Mouse (Mus musculus): Measurements from ENCODE around the gene Trp73.

Trp73 gene

DNA sequence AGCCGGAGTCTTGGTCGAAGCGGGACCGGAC, at the start of gene Trp73:
Gene Trp73, minus strand, starts transcription at position 27 of the 31 bp plus-strand sequence.
- DNase-seq (ENCODE audit: low spot score) = no peak

DNA sequence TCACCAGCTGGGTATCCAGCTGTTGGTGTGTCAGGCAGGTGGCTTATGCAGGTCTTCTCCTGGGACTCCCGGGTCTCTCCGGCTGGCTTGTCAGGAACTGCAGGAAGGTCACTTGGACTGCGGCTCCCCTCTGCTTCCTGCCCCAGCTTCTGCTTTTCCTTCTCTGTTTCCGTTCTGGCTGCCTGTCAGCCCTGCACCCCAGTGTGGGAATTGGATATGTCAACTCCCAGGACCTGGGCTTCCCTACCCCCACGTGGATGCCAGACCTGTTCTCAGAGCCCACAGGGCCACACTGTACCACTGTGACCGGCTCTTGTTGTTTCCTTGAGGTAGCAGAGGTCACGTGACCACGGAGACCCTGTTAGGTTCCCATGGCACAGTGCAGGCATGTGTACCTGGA, 48.9 kb upstream of the Trp73 start:
- no peak for DNase-seq (ENCODE audit: low spot score)

DNA sequence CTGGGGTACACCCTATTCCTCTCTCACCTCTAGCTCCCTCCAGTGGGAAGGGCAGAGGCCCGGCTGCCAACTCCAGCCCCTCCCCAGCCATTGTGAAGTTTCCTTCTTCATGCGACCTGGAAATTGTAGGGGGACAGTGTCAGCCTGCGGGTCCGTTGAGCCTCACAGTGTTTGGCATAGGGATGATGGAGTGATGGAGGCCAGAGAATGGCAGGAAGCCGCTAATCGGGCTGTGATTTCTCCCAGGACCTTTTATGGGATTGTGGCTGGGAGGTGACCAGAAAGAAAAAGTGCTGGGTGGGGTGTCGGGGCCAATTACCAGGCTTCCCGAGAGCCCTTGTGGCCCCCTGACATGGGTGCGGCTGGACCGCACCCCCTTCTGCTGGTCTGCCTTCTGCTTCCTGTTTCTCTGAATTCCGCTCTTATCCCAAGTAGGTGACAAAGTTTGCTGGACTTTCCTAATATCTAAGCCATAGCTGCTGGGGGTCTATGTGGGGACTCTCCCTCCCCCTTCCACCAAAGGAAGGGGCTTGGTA, 46.1 kb upstream of the Trp73 start:
- DNase-seq (ENCODE audit: low spot score) = no peak

DNA sequence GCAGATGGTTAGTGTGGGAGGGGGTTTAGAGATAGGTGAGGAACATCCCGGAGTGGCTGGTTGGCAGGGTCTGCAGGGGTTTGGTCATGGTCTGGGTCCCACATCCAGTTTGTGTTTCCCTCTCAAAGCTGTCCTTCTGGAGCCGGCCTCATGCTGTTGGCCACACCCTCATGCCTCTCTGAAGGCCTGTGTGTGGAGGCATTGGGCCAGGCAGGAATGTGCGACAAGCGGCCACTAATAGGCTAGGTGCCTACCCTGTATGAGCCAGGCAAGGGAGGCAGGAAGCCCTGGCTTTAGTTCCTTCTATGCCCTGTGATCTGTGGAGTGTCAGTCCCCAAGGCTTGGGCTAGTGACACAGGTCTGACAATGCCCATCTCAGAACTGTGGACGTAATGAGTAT, 45.0 kb upstream of the Trp73 start:
- DNase-seq (ENCODE audit: low spot score) = no peak

DNA sequence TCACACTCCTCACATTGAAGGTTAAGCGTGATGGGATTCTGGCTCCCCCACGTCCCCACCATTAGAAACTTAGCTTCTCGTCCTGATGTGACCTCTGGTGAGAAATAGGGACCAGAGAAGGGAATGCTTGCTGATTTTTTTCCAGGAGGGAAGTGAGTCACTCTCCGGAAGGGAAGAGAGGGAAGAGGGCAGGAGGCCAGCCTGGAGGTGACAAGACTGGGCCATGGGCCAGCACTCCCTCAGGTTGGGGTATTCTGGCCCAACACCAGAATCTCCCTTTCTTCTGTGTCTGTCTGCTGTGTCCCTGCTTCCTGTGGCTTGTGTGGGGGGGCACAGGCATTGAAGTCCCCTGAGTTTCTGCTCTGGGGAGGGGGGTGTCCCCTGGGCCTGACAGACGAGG, 43.6 kb upstream of the Trp73 start:
- DNase-seq (ENCODE audit: low spot score) = no peak

DNA sequence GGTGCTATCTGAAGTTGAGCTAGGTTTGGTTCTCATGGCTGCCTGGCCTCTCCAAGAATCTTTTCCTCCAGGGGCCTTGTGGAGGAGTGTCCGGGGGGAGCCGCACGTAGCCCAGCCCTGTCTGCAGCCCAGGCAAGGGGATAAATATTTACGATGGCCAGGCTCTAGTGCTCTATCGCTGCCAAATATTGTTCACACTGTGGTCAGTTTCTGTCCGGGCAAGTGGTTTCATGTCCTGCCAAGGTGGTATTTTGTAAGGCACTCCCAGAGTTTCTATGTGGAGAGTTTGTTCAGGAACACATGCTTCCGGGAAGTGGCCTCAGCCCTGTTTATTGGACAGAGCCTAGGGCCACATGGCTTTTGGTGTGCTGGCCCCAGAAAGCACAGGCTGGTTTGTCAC, 41.0 kb upstream of the Trp73 start:
- DNase-seq (ENCODE audit: low spot score) = peak; percentile 45

DNA sequence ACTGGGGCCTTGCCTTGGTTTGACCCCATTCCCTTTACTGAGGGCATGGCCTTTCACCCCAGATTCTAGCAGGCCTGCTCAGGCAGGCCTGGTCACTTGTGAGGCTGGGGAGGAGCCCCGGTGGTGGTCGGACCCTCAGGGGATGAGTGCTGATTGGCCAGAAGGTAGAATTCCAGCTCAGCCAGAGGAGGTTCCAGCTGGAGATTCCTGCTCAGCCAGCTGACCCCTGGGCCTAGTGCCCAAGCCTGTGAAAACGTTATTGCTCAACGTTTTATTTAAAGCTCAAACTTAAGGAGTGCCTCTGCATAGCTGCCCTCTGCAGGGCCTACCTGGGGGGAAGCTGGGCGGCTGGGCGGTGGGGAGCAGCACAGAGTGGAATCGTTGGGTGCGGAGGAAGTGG, 37.2 kb upstream of the Trp73 start:
- DNase-seq (ENCODE audit: low spot score) = peak; percentile 26

DNA sequence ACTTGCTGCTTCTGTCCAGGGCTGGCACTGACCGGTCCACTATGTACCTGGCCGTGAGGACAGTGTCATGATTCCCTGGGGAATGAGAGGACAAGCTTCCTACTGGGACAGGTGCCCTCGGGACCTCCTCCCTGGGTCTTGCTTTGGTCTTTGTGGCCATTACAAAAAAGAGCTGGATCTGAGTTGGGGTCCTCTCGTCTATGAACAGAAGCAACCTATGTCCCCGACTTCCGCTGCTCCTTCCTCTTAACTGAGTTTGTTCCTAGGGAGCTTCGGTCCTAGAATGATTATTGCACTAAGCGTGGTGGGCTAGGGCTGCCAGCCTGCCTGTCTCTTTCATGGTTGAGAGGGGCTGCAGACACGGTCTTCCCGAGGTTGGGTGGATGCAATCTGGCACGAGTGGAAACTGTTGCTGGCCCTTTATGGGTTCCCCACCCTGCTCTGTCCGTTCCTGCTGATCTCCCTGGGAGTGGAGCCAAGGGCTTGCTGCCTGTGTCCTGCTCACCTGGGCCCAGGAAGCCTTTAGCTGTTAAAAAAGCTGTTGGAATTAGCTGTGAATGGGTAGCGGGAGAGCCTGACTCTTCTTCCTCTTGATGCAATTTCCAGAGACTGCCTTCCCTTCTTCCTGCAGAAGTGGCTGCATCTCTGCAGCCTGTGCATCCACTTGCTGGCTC, 32.1 kb upstream of the Trp73 start:
- no peak for DNase-seq (ENCODE audit: low spot score)

DNA sequence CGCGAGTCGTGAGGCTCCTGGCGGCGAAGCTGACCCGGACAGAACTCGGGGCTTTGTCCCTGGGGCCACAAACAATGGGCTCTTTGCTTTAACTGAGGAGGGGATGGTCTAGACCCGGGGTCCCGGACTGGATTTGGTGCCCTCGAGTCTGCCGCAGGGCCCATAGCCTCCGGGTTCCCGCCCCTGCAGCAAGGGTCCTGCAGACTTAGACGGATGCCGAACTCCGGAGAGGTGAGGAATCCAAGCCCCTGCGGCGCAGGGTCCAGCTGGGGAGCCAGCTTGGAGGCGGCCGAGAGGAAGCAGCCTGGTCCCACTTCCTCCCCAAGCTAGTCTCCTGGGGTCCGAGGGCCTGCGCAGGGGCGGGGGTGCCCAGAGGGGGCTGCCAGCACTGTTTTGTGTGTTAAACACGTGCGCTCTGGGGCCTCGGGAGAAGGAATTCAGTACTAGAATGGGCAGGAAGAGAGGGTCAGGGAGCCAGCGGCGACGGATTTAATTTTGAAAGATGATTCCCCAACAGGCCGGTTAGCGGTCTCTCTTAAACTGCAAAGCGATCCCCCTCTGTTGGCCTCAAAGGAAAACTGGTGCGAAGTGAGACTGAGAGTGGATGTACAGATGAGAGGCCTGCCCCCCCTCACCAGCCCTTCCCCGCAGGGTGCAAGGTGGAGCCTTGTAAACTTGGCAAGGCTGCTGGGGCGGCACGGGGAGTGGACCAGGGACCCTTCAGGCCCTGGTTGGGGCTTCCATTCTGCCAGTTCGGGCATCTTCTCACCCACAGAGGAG, 31.3 kb upstream of the Trp73 start:
- no peak for DNase-seq (ENCODE audit: low spot score)

DNA sequence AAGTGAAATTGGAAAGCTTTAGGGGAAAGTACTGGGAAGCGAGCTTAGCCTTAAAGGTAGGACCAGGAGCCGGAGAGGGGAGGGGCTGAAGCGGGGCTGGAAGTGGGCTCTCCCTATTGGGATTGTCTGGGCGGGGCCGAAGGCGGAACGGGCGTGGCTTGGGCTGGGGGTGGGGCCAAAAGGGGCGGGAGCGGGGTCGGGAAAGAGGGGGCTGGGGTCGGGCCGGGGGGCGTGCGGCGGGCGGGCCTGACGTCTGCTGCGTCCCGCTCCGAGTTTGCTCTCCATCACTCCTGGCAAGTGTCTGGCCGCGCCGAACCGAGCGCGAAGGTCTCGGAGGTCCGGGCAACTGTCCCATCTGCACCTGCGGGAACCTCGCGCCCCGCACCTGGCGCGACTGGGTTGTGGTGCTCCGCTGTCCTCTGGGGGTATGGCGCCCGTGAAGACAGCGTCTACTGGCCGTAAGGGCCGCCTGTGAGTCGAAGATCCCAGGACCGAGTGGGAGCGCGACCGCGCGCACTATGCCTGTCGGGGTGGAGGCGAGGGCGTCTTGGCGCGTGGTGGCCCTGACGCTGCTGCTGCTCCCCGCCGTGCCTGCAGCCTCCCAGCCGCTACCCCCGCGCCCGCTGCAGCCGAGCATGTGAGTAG, 30.6 kb upstream of the Trp73 start, which contains the start of gene Megf6:
Gene Megf6, plus strand, starts transcription at position 225 of the 645 bp plus-strand sequence.
- peak; percentile 46 for DNase-seq (ENCODE audit: low spot score)

DNA sequence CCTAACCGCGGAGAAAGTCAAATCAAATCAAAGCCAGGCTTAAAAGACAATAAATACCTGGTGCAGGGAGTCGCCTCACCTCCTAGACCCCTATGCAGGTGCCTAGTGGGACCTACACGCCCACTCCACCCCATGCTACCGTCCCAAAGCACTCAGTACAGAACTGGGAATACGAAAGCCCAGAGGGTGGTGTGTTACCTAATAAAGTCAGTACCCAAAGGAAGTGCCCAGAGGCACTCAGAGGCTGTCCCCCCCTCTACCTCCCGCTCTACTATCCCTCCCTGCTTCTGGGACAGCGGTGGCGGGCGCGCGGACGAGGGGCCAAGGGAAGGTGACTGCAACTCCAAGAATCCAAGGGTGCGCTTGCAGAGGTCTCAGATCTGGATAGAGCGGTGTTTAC, 30.0 kb upstream of the Trp73 start:
- DNase-seq (ENCODE audit: low spot score) = no peak

DNA sequence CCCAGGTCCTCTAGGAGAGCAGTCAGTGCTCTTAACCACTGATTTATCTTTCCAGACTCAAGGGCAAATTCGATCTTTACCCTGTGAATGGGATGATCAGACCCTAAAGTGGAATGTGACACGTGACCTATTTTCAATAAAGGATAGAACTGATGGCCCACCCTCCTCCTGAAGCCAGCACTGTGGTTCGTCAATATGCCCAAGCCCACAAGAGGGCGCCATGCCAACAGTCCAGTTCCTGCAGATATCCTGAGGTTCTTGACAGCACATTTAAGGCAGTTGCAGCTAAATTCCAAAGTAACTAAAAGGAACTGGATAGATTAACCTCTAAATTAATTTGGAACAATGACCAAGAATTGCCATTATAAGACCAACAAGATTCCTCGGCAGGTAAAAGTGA, 27.0 kb upstream of the Trp73 start:
- DNase-seq (ENCODE audit: low spot score) = peak; percentile 67

DNA sequence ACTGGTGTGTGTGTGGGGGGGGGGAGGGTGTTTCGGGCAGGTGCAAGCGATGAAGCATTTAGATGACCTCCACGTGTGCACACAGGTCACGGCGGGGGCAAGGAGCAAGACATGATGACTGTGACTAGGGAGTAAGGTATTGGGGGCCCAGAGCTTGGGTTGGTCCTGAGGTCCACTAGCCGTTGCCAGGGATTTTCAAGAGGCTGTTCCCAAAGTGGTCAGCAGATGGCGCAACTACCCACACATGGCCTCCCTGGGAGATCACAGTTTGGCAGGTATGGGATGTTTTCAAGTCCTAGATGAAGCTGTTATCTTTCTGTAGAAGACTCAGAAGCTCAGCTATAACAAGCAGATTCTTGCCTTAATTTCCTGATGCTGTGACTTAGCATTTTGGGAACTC, 23.3 kb upstream of the Trp73 start:
- DNase-seq (ENCODE audit: low spot score) = peak; percentile 62

DNA sequence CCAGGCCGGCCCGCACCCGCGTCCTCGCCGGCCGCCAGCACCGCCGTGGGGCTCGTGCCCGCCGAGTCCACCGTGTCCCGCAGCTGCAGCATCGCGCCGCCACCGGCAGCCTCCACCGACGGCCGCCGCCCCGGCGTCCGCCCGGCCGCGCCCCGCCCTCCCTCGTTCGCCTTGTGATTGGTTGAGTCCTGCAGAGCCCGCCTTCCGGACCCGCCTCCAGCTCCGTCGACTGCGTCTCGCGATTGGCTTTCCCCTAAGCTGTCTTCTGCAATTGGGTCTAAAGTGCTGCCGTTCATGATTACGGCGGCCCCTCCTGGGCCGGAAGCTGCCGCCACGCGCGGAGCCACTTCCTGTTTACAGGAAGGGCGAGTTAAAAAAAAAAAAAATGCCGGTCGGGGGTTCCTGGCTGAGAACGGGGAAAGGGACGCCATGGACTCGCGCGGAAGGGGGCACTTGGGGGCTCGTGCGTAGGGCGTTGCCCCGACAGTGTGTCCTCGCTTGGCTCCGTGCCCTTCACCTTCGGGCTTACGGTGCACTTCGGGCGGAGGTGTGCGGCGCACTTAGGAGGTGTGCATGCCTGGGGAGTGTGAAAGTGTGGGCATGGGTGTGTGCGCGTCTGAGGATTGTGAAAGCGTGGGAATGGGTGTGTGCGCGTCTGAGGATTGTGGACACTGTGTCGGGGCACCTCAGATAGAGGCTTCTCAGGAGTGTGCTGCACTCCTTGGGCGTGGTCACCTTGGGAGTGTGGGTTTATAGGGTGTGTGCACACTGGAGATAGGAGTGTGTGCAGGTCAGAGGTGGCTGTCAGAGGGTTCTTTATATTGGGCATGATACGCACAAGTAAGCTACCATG, 20.8 kb upstream of the Trp73 start, which contains the start of gene Tprgl:
Gene Tprgl, minus strand, starts transcription at position 129 of the 853 bp plus-strand sequence.
- peak; percentile 97 for DNase-seq (ENCODE audit: low spot score)

DNA sequence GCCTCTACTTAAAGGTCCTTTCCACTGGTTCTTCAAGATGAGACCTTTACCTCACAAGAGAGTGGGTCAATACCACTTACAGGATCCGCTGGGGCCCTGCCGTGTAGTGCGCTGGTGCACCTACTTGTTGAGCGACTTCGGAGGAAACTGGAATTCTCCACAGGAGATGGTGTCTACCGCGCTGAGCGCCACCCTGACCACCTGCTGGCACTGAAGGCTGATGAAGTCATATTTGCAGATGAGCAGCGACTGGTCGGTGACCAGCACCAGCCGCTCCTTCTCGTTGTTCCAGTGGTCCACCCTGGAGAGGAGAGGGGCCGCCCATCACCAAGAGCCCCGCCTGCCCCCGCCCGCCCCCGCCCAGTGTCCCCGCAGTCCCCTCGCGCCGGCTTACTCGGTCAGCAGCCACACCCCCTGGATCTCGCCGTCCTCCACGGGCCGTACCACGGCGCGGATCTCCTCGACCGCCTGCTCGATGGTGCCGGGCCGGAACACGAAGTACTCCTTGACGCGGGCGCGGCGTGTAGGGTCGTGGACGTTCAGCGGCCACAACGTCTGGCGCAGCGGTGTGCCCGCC, 20.0 kb upstream of the Trp73 start:
- no peak for DNase-seq (ENCODE audit: low spot score)

DNA sequence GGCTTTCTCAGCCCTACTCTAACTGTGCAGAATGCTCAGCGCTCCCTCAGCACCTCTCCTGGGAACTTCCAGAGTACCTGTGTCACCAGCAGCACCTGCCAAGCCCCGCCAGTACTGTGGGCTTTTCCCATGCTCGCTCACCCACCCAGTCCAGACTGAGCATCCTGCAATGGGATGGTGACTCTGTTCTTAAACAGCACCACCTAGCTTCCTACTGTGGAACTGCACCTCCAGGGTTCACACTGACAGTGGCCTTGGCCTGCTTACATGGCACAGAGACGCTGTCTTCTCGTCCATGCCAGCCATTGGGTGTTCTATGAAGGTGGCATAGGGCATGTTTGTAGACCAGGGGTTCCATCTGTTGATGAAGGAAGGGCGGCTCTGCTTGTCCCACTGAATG, 19.0 kb upstream of the Trp73 start:
- DNase-seq (ENCODE audit: low spot score) = peak; percentile 69

DNA sequence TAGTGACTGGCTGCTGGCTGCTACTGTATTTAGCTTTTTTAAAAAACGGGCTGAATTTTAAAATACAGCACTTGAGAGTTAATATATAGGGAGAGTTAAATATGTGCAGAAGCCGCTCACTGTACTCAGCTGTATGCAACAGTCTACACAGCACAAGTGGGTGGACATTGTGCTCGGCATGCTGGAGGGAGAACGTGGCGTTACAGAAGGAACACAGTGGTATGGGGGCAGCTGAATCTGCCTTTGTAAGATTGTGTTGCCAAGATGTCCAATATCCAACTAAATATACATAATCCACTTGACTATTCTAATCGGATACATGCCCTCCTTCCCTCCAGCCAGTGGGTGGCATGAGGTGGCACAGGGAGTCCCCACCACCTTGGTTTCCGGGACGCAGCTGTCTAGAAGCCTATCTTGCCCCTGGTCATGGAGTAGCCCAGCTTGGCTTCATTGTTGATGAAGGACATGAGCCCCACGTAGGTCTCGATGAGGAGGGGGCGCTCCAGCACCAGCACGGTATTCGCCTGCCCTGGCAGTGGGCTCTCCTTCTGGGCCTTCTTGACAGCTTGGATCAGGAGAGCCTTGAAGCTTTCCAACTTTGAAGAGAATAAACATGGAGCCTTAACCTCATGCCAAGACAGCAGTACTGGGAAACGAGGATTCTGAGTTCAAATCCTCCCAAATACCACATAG, 18.1 kb upstream of the Trp73 start:
- no peak for DNase-seq (ENCODE audit: low spot score)

DNA sequence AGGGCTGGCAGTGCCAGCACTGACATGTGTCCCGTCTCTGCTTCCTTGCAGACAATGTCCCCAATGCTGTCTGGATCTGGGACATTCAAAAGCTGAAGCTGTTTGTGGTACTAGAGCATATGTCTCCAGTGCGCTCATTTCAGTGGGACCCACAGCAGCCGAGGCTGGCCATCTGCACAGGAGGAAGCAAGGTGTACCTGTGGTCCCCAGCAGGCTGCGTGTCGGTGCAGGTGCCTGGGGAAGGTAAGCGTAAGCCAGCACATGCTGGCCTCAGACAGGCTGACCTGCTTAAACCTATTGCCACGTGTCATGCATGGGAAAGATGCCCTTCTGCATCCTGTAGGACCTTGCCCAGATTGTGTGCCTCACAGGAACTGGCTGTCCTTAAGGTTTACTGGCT, 16.0 kb upstream of the Trp73 start:
- DNase-seq (ENCODE audit: low spot score) = no peak

DNA sequence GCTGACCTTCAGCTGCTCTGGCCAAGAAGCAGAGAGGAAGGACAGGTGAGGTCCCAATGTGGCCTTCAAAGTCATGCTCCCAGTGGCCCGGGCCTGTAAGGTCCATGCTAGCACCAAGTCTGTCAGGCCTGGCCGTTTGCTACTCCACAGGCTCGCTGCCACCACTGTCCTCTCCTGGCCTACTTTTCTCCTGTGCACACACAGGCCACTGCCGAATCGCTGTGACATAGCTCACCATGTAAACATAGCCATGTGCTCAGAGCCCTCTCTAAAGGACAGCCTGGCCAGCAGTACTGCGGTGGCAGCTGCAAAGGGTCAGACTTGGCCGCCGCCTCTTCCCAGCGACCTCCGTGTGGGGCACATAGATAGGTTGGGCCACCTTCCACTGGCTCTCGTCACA, 14.1 kb upstream of the Trp73 start:
- DNase-seq (ENCODE audit: low spot score) = no peak

DNA sequence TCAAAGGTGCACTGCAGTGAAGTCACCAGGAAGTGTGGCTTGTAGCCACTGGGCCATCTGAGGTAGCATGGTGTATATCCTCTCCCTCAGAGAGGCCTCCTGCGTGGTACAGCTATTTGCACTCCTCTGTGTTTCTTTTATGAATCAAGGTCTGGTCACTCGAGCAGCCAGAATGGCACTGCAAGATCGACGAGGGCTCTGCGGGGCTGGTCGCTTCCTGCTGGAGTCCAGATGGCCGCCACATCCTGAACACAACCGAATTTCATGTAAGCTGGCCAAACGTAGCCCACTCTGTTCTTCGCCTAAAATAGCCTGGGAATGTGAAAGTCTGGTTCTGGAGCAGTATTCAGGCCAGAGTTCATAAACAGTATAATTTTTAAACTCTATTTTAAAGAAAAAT, 6.3 kb upstream of the Trp73 start:
- DNase-seq (ENCODE audit: low spot score) = no peak

DNA sequence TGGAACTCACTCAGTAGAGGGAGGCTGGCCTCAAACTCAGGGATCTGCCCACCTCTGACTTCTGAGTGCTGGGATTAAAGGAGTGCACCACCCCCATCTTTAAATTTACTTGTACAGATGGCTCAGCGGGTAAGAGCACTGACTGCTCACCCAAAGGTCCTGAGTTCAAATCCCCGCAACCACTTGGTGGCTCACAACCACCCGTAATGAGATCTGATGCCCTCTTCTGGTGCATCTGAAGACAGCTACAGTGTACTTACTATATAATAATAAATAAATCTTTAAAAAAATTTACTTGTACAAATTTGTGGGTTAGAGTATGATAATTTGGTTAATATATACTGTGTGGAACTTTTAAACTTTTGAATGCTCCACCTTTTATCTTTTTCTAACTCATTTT, 4.7 kb upstream of the Trp73 start:
- no peak for DNase-seq (ENCODE audit: low spot score)
